Mouse (Mus musculus): ENCODE results near the gene Gm36176. TPM values are rescaled to one million over a fixed set of nuclear protein-coding genes. Genes with fewer than 3 reads are reported as not detected.

Gm36176 gene
- total RNA-seq, 2 experiments from 2014 or later = not detected

DNA sequence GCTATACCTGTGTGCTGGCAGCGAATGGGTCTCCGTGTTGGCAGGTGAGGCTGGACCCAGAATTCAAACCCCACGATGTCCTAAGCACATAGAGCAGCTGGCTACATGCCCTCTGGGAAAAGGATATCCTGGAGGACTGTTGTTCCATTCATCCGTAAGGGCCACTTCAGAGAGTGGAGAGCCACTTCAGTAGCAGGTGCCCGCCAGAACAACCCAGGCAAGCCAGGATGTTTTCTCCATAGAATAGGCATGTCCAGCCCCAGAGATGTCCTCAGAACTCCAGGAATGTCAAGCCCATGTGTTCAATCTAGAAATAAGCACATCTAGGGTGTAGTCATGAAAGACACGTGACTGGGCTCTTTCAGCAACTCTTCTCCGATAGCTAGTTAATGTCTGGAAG is 23.0 kb downstream of the Gm36176 start:
- intact Hi-C loops (cut with DNase I) = no loop called here
- DNase-seq (ENCODE audit: low spot score in 2 of 2) = no peak

DNA sequence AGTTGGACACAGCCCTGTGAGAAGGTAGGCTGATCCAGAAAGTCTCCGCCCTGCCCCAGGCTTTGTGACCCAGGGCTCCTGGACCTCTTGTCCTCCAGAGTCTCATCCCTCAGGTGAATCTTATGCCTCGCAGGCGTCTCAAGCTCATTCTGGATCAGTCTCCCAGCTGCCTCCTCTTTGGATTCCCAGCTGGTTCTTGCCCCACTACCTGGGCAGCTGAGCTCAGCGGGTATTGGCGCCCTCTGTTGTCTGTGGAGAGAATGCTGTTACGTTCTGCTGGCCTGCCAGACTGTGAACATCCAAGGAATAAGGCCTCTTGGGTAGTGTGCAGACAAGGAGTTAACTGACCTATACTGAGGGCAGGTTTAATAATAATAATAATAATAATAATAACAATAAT is 32.4 kb downstream of the Gm36176 start:
- intact Hi-C loops (cut with DNase I) = loop anchor here (2.0 to 5.0 kb wide), 3 partner anchors 152 to 362 kb away; partner anchors contain the start of genes Fam207a and Gm10100
- peak; percentile 42 to 55 for DNase-seq (ENCODE audit: low spot score in 2 of 2)

DNA sequence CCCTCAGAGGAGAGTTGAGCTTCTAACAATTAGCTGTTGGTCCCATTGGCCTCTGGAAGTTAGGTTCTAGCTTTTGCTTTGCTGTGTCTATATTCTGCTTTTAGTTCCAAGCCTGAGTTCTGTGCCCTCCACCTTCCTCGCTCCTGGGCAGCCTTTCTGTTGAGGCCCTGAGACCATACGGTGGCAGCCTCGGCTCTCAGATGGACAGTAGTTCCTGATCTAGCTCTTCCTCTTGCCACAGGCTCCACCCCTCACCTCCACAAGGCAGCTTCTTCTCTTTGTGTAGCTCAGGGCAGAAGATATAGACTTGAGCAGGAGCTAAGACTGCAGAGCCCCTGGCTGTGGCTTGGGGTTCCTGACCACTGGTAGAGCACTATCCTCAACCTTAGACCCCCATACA is 33.7 kb downstream of the Gm36176 start:
- DNase-seq (ENCODE audit: low spot score in 2 of 2) = no peak
- intact Hi-C loops (cut with DNase I) = no loop called here

DNA sequence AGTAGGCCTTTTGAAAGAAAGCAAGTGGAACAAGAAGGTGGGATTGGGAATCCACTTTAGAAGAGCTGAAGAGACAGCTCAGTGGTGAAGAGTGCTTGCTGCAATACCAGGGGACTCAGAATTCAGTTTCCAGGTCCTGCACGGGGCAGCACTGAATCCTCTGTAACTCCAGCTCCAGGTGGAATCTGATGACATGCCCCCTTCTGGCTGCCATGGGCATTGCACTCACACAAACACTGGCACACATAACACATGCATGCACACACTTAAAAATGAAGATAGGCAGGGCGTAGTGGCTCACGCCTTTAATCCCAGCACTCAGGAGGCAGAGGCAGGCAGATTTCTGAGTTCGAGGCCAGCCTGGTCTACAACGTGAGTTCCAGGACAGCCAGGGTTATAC is 36.0 kb downstream of the Gm36176 start:
- intact Hi-C loops (cut with DNase I) = no loop called here
- no peak for DNase-seq (ENCODE audit: low spot score in 2 of 2)

DNA sequence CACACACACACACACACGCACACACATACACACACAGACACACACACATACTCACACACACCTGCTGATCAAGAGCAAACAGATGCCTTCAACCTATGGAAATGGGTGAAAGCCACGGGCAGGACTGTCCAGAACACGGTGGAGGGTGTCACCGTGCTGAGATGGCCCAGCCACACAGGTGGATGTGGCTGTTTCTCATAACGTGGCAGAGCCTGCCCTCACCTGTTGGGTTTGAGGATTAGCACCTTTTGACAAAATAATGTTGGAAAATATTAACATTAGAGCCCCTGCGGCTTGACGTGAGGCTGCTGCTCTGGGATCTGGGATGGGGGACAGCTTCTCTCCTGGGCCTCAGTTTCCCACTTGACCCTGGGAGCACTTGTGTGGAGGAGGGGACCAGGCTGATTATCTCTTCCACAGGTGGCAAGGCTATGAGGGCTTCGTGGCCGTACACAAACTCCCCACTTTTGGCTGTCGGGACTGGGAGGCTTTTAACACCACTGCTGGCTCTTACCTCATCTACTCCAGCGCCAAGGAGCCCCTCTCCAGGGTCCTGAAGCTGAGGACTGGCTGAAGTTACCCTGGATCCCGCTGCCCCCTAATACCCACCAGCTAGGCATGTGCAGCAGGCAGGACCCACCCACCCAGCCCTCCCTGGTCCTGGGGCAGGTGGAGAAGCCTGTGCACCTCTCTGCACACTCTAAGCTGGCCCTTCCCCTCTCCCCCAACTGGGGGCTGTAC is 39.6 kb downstream of the Gm36176 start:
- intact Hi-C loops (cut with DNase I) = no loop called here
- DNase-seq (ENCODE audit: low spot score in 2 of 2) = no peak

DNA sequence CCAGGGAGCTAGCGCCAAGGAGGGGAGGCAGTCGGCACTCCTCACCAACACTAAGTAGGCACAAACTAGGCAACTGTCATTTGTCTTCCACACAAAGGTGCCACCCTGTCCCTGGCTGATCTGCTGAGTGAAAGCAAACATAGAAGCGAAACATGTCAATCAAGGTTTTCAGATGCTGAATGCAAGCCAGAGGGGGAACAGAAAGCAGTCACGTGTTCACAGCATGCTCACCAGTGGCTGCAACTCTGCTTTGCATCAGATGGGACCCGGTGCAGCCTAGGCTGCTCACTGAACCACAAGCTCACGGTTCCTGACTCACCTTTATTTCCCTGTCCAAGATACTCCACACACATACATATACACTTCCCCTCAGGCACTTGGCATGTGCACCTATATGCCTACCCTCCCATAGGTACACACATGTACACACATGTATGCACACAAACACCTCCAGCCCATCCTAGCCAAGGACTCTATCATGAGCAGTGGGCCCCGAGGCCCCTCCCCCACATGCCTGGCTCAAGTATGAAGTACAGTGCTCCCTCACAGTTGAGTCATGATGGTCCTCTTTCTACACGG is 44.5 kb downstream of the Gm36176 start:
- intact Hi-C loops (cut with DNase I) = loop anchor here (5.0 kb wide), 1 partner anchor 324 kb away; no protein-coding TSS in a partner anchor
- DNase-seq (ENCODE audit: low spot score in 2 of 2) = no peak

DNA sequence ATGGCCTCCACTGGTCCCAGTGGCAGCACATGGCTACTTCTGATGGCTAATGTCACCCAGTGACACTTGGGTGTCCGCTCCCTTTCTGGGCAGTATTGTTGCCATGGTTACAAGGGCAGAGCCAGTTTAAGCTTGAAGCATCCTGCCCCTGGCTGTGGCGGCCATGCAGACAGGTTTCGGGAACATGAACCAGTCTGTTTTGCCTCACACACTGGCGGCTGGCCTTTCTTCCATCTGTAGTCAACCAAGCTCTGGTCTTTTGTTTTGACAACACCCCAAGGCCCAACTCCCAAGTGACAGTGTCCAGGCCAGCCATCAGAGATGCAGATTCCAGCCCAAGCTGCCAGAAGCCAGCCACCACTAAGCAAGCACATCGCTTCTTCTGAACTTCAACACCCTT is 49.0 kb downstream of the Gm36176 start:
- intact Hi-C loops (cut with DNase I) = no loop called here
- no peak for DNase-seq (ENCODE audit: low spot score in 2 of 2)

Other genes starting within 250 kb of the Gm36176 start
- 100 to 1,000 TPM; 133 to 140 TPM for gene Sumo3, start 240.7 kb upstream of the Gm36176 start, total RNA-seq (2021)
- gene Gm49325, start 240.6 kb upstream of the Gm36176 start, total RNA-seq (2021) = 10 to 100 TPM; 14.2 to 16.3 TPM
- 10 to 100 TPM; 43.7 to 51.3 TPM for gene Ube2g2, start 224.5 kb upstream of the Gm36176 start, total RNA-seq (2021)
- under 1 TPM in 1 of 2 experiments, not detected in 1; 0.14 TPM for gene Tspear, start 160.2 kb upstream of the Gm36176 start, total RNA-seq (2021)
- gene Gm19402, start 156.0 kb upstream of the Gm36176 start, total RNA-seq (2021) = not detected
- not detected for gene Gm9508, start 149.6 kb upstream of the Gm36176 start, total RNA-seq (2021)
- not detected for gene Gm10272, start 140.2 kb upstream of the Gm36176 start, total RNA-seq (2021)
- gene Gm10024, start 135.3 kb upstream of the Gm36176 start, total RNA-seq (2021) = not detected
- gene Gm10142, start 131.0 kb upstream of the Gm36176 start, total RNA-seq (2021) = not detected
- gene Krtap12-1, start 126.2 kb upstream of the Gm36176 start, total RNA-seq (2021) = not detected
- not detected for gene Gm10100, start 120.3 kb upstream of the Gm36176 start, total RNA-seq (2021)
- not detected for gene Gm18596, start 104.2 kb upstream of the Gm36176 start, total RNA-seq (2021)
- gene Gm9736, start 95.4 kb upstream of the Gm36176 start, total RNA-seq (2021) = not detected
- not detected for gene Gm3233, start 87.1 kb upstream of the Gm36176 start, total RNA-seq (2021)
- gene Gm3238, start 75.5 kb upstream of the Gm36176 start, total RNA-seq (2021) = not detected
- gene Gm7138, start 69.9 kb upstream of the Gm36176 start, total RNA-seq (2021) = not detected
- not detected for gene Gm3250, start 64.3 kb upstream of the Gm36176 start, total RNA-seq (2021)
- gene Gm7137, start 58.6 kb upstream of the Gm36176 start, total RNA-seq (2021) = not detected
- not detected for gene Gm9639, start 51.7 kb upstream of the Gm36176 start, total RNA-seq (2021)
- gene Gm19668, start 47.7 kb upstream of the Gm36176 start, total RNA-seq (2021) = not detected
- gene Gm9507, start 35.0 kb upstream of the Gm36176 start, total RNA-seq (2021) = not detected
- not detected for gene Gm2696, start 32.1 kb upstream of the Gm36176 start, total RNA-seq (2021)
- gene Krtap10-4, start 19.7 kb upstream of the Gm36176 start, total RNA-seq (2021) = not detected
- gene Krtap10-10, start 10.9 kb upstream of the Gm36176 start, total RNA-seq (2021) = not detected
- gene Gm10318, start 6.1 kb downstream of the Gm36176 start, total RNA-seq (2021) = not detected
- gene Gm3285, start 15.2 kb downstream of the Gm36176 start, total RNA-seq (2021) = not detected
- 10 to 100 TPM; 13.2 to 13.6 TPM for gene Lrrc3, start 55.7 kb downstream of the Gm36176 start, total RNA-seq (2021)
- 10 to 100 TPM; 32.3 to 44.9 TPM for gene Trpm2, start 123.8 kb downstream of the Gm36176 start, total RNA-seq (2021)
- 10 to 100 TPM; 30.3 to 34.7 TPM for gene 1810043G02Rik, start 131.7 kb downstream of the Gm36176 start, total RNA-seq (2021)
- gene Pfkl, start 163.3 kb downstream of the Gm36176 start, total RNA-seq (2021) = 100 to 1,000 TPM; 145 to 149 TPM
- gene Dnmt3l, start 195.1 kb downstream of the Gm36176 start, total RNA-seq (2021) = not detected
- not detected for gene Aire, start 196.8 kb downstream of the Gm36176 start, total RNA-seq (2021)
- 1 to 10 TPM; 1.6 to 1.9 TPM for gene Icosl, start 222.5 kb downstream of the Gm36176 start, total RNA-seq (2021)

All from left cerebral cortex, postnatal 25 days (tissue).